Mouse (Mus musculus) heart, embryonic 13.5 days (tissue): ENCODE results near the gene Kif1c. TPM values are rescaled to one million over a fixed set of nuclear protein-coding genes. Genes with fewer than 3 reads are reported as not detected.
"Not testable (repeated sequence)": the region's sequence is repeated elsewhere in the genome, so short reads cannot be mapped to it uniquely, and the experiment has no call there.

ENCODE experiments used
- ATAC-seq: fragments of 200-750 bp; cut with Nextera tagmentation; 2 replicates; pipeline ENCODE4 v1.8.0; 2017; ENCODE audit warnings: moderate TSS enrichment; ENCODE audit not compliant: insufficient number of reproducible peaks, low FRiP score, low TSS enrichment; ENCODE audit errors: extremely low read depth
- H3K27ac ChIP-seq: fragments of 300-500 bp; sonication (generic); replicated peaks from 2 replicates; pipeline ENCODE4 v1.5.1; 2015; ENCODE audit warnings: moderate library complexity, mild to moderate bottlenecking, inconsistent platforms
- H3K27me3 ChIP-seq: fragments of 300-500 bp; sonication (generic); replicated peaks from 2 replicates; pipeline ENCODE4 v1.6.1; 2015; ENCODE audit warnings: mild to moderate bottlenecking, inconsistent platforms
- H3K36me3 ChIP-seq: fragments of 300-500 bp; sonication (generic); 2 replicates; pipeline ENCODE4 v1.6.1; 2015; ENCODE audit warnings: mild to moderate bottlenecking, inconsistent platforms
- H3K4me1 ChIP-seq: fragments of 300-500 bp; sonication (generic); 2 replicates; pipeline ENCODE4 v1.6.1; 2015; ENCODE audit warnings: inconsistent platforms
- H3K4me2 ChIP-seq: fragments of 300-500 bp; sonication (generic); 2 replicates; pipeline ENCODE4 v1.6.1; 2015; ENCODE audit warnings: inconsistent platforms, mild to moderate bottlenecking, moderate library complexity
- H3K4me3 ChIP-seq: fragments of 300-500 bp; sonication (generic); 2 replicates; pipeline ENCODE4 v1.5.1; 2015; ENCODE audit warnings: moderate library complexity, mild to moderate bottlenecking, inconsistent platforms
- H3K9ac ChIP-seq: fragments of 300-500 bp; sonication (generic); 2 replicates; pipeline ENCODE4 v1.6.1; 2015; ENCODE audit warnings: inconsistent platforms, mild to moderate bottlenecking, moderate library complexity
- H3K9me3 ChIP-seq: fragments of 300-500 bp; sonication (generic); 2 replicates; pipeline ENCODE4 v1.6.1; 2016; ENCODE audit warnings: inconsistent platforms
- WGBS: fragments of 180-500 bp; shearing (Covaris S2); methylation state at CpG from one replicate; pipeline ENCODE4 v1.1.7; 2015; ENCODE audit warnings: mixed read lengths; 5-methylcytosine and 5-hydroxymethylcytosine counted together
- microRNA-seq: library from miRNA; unstranded; fragments of <30 nt; microRNA quantifications from one replicate; pipeline ENCODE4, GENCODE M21; 2016
- polyA plus RNA-seq: library from polyadenylated mRNA; unstranded; fragments of >200 nt; fragmentation: Nextera tagmentation; extraction: Ambion mirVana; gene quantifications from 2 replicates; pipeline ENCODE4 v1.2.1, GENCODE M21; 2015

Kif1c gene
- polyA plus RNA-seq, 1 experiment from 2014 or later, result 4.3 TPM

GRCm38 (mm10) chr11:70776830-70777571 lies 76.7 kb downstream of the Kif1c start:
- Histone ChIP-seq H3K4me1 (0 out of 2 replicates have a peak, but pooled peaks cover 4% of the 10 kb centered on the region), H3K27me3 (no peaks in the 10 kb centered on the region), H3K36me3 (peaks cover 24% of the 10 kb centered on the region), H3K4me2 (peak overlapping the region; percentile 19), H3K9ac (peak overlapping the region; percentile 55), H3K4me3 (no peak overlapping the region), H3K27ac (no peak overlapping the region), H3K9me3 (no peaks in the 10 kb centered on the region)
- no peak; the same call in 1 of the 2 replicates for ATAC-seq
- WGBS, result 27% methylated on average over 17 of the region's 17 CpGs

- no peak overlapping the region for H3K4me3 ChIP-seq
- no peak overlapping the region for H3K9ac ChIP-seq
- peaks cover 18% of the 10 kb centered on the region for H3K36me3 ChIP-seq
- WGBS, result 62% methylated on average over 6 of the region's 6 CpGs
- no peak for ATAC-seq
- H3K4me1 ChIP-seq, result 0 out of 2 replicates have a peak, but pooled peaks cover 4% of the 10 kb centered on the region
- H3K9me3 ChIP-seq, result no peaks in the 10 kb centered on the region
- no peak overlapping the region for H3K27ac ChIP-seq
- H3K27me3 ChIP-seq, result no peaks in the 10 kb centered on the region
- no peak overlapping the region for H3K4me2 ChIP-seq
These were observed 77.3 kb downstream of the Kif1c start for GRCm38 (mm10) chr11:70777634-70778033.

- not testable (repeated sequence) for H3K9me3 ChIP-seq, H3K4me2 ChIP-seq, H3K4me1 ChIP-seq, H3K27me3 ChIP-seq, ATAC-seq, H3K9ac ChIP-seq, H3K4me3 ChIP-seq, H3K27ac ChIP-seq
- H3K36me3 ChIP-seq, result peaks cover 13% of the 10 kb centered on the region
- WGBS, result 21% methylated on average over 6 of the region's 6 CpGs
These were observed 77.7 kb downstream of the Kif1c start for GRCm38 (mm10) chr11:70778058-70778457.

Small RNA genes within 50 kb of the gene (microRNA-seq; reads per million reads assigned to microRNA genes)
- gene Gm22760, result not detected
- not detected for gene Mir6925

Other genes with a start within 250 kb of the Kif1c start
- 25.5 and 26.2 TPM in 2 replicates for gene Med11, start 248.6 kb upstream of the Kif1c start, polyA plus RNA-seq
- 1.4 and 1.5 TPM in 2 replicates for gene Zmynd15, start 241.1 kb upstream of the Kif1c start, polyA plus RNA-seq
- 6.8 and 6.9 TPM in 2 replicates for gene Cxcl16, start 240.6 kb upstream of the Kif1c start, polyA plus RNA-seq
- gene Tm4sf5, start 195.3 kb upstream of the Kif1c start, polyA plus RNA-seq, result 8.4 and 8.5 TPM in 2 replicates
- gene Vmo1, start 185.9 kb upstream of the Kif1c start, polyA plus RNA-seq, result 0.31 TPM in 1 of 2 replicates, not detected in the other
- 0.12 and 0.99 TPM in 2 replicates for gene Gltpd2, start 181.4 kb upstream of the Kif1c start, polyA plus RNA-seq
- gene Psmb6, start 175.2 kb upstream of the Kif1c start, polyA plus RNA-seq, result 636 and 691 TPM in 2 replicates
- not detected in 2 replicates for gene Gm40193, start 167.6 kb upstream of the Kif1c start, polyA plus RNA-seq
- gene Pld2, start 160.5 kb upstream of the Kif1c start, polyA plus RNA-seq, result 9.3 and 11.2 TPM in 2 replicates
- gene Mink1, start 137.7 kb upstream of the Kif1c start, polyA plus RNA-seq, result 8.8 and 9.8 TPM in 2 replicates
- not detected in 2 replicates for gene 4930544D05Rik, start 84.7 kb upstream of the Kif1c start, polyA plus RNA-seq
- not detected in 2 replicates for gene Chrne, start 81.3 kb upstream of the Kif1c start, polyA plus RNA-seq
- 0.86 and 1.0 TPM in 2 replicates for gene Gp1ba, start 61.4 kb upstream of the Kif1c start, polyA plus RNA-seq
- gene Rnf167, start 53.3 kb upstream of the Kif1c start, polyA plus RNA-seq, result 66.3 and 73.8 TPM in 2 replicates
- 234 and 262 TPM in 2 replicates for gene Slc25a11, start 53.1 kb upstream of the Kif1c start, polyA plus RNA-seq
- 1,587 and 1,588 TPM in 2 replicates for gene Pfn1, start 45.9 kb upstream of the Kif1c start, polyA plus RNA-seq
- 273 and 322 TPM in 2 replicates for gene Eno3, start 43.3 kb upstream of the Kif1c start, polyA plus RNA-seq
- gene Spag7, start 31.1 kb upstream of the Kif1c start, polyA plus RNA-seq, result 175 and 206 TPM in 2 replicates
- 10.1 and 12.0 TPM in 2 replicates for gene Camta2, start 12.4 kb upstream of the Kif1c start, polyA plus RNA-seq
- 1.8 and 2.0 TPM in 2 replicates for gene Inca1, start 393 bp upstream of the Kif1c start, polyA plus RNA-seq
- 8.3 and 9.5 TPM in 2 replicates for gene Zfp3, start 63.7 kb downstream of the Kif1c start, polyA plus RNA-seq
- gene Scimp, start 112.0 kb downstream of the Kif1c start, polyA plus RNA-seq, result 0.13 TPM in 1 of 2 replicates, not detected in the other
- gene Rabep1, start 144.2 kb downstream of the Kif1c start, polyA plus RNA-seq, result 28.3 and 31.8 TPM in 2 replicates